Mouse (Mus musculus): ENCODE data around the gene Slc22a1.
A peak's percentile ranks its signal among the peaks of the same experiment; 100 is the strongest.

Gene Slc22a1

DNA sequence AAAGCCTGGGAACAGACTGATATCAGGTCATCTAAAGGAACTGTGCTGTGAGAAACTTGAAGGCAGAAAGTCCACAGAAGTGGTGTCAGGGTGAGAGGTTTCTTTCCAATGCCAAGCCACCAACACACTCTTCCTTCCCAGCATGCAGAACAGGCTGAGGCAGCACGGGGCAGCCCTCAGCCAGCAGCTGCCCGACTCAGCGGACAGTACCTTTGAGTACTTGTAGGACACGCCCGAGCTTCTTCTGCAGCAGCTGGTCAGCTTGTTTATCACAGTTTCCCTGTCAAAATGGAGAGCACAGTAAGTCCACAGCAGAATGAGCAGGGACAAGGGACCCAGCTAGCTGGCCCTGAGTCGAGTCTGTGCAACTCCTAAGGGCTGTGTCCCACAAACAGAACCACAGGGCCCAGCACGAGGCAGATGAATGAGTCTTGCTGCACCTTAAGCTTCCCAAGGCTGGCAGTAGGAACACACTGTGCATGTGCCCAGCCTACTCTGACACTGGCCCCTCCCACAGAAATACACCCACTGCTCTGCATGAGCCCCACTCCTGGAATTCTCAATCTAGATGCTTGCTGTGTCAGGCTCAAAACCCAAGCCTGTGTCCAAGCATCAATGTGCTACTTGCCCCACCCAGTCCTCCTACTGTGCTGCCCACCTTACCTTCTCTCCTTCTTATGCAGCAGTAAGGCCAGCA lies 9.4 kb upstream of the Slc22a1 start:
- no peak for DNase-seq (ENCODE audit: low spot score)

DNA sequence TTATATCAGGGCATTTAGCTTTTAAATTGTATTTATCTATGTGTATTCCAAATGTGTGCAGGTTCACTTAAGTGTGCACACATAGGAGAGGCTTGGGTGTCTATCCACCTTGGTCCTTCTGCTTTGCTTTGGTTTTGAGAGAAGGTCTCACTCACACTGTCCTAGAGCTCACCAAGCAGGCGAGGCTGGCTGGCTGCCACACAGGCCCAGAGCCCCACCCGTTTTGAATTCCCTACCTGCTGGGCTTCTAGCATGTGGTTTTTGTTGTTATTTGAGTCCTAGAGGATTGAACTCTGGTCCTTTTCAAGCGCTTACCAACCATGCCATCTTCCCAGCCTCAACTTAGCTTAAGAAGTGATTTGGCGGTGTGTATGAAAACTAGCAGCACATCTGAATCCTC lies 8.8 kb upstream of the Slc22a1 start:
- no peak for DNase-seq (ENCODE audit: low spot score)

DNA sequence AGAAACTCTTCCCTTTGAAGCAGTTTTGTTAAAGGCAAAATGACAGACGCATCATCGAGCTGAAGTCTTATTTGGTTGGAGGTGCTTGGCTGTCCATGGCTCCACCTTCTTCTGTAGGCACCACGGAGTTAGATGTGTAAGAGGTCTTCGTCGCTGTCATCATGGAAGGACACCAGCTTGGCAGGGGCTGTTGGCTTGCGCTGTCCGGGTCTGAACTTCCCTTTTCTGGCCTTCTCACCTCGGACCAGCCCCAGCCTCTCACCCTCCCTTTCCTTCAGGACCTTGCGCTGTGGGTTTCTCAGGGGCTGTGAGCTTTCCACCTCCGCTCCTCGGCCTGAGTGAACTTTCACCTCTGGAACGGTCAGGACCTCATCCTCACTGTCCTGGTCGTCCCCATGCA lies 8.0 kb upstream of the Slc22a1 start:
- DNase-seq (ENCODE audit: low spot score) = no peak

DNA sequence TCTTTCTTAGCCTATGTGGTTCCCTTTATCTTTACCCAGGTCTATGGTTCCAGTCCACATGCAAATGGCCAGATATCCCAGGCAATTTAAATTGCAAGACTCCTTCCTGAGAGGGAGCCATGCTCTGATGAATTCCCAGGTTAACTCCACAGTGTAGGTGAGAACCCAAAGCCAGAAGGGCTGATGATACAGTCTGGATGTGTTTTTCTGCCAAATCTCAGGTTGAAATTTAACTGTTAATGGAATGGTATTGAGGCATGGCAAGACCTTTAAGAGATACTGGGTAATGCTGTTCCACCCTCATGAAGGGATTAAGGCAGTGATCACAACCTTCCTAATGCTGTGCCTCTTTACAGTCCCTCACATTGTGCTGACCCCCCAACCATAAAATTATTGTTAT lies 2.6 kb upstream of the Slc22a1 start:
- no peak for DNase-seq (ENCODE audit: low spot score)

DNA sequence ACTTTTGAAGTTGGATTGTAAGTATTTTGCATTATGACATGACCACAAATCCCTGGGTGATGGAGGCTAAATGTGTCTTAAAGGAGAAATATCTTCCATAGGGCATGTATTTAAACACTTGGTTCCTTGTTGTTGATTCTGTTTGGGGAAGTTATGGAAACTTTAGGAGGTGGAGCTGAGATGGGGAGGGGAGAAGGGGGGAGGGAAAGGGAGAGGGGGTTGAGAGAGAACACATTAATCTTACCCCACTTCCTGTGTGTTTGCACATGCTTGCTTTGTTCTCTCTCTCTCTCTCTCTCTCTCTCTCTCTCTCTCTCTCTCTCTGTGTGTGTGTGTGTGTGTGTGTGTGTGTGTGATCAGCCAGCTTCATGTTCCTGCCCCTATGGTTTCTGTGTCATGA lies 1.5 kb upstream of the Slc22a1 start:
- peak; percentile 18 for DNase-seq (ENCODE audit: low spot score)

DNA sequence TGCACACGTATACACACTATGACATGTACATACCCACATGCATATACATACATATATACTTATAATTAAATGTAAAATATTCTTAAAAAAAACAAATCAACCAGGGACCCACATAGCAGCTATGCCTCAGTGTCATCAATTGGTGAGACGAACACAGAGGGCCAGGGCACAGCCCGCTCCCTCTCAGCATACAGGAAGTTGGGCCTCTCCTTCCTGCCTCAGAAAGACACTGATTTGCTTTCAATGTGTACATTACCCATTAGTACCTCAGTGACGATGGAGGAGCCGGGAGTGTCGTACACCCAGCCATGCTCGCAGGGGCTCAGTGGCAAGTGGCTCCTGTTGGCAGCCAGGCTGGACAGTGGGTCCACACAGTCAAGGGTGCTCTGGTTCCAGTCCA lies 649 bp downstream of the Slc22a1 start:
- peak; percentile 39 for DNase-seq (ENCODE audit: low spot score)

DNA sequence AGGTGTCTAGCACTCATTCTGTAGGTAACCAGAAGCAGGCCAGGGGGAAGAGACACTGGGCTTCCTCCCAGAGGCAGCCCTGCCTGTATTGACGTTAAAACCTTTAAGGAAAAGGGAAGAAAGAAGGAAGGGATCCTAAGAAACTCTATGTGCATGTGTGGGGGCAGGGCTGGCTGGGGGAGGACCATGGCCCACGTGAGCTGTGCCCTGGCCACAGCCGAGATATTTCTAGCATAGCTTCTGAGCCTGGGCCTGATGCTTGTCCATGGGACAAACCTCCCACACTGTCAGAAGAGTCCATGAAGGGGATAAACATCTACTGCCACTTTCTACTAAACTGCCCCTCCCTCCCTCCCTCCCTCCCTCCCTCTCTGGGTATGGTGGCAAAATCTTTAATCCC lies 1.8 kb downstream of the Slc22a1 start:
- no peak for DNase-seq (ENCODE audit: low spot score)

DNA sequence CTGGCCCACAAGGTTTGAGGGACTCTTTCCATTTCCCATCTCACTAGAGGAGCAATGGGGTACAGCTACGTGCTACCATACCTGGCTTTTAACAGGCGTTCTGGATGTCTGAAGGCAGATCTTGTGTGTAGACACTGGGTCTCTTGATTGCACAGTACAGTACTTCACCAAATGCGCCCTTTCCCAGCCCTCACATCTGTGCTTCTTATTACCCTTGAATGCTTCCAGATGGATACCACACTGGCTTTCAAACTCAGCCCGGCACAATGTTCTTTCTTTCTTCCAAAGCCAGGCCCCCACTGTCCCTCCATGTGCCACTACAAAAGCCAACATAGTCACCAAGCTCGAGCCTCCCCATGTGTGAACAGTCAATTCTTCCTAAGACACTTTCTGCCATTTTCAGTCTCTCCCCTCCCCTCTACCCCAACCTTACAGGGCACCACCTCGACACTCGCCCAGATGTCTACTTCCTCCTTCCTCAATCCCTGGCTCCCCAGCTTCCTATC lies 3.3 kb downstream of the Slc22a1 start:
- no peak for DNase-seq (ENCODE audit: low spot score)

DNA sequence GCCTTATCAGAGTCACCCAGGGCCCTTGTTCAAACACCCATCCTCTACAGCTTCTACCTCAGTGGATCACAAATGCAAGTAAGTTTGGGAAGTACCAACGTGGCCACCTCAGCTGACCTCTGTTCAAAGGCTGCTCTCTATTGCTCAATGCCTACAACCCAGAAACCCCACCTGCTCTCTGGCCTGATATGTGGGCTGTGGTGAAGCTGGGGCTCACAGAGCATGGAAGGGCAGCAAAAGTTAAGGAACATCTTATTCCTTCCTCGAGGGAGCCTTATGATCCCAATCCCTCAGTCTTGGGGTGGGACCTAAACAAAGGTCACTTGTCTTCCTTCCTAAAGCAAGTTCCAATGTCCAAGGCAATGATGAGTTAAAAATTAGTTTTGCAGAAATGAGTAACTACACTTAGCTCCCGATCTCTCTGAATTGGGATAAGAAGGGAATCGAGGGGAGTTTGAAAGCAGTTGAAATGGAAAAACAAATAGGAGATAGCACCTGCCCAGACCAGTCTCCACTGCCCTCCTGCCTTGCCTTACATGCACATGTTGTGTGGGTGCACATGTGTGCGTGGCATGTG lies 4.5 kb downstream of the Slc22a1 start:
- no peak for DNase-seq (ENCODE audit: low spot score)

DNA sequence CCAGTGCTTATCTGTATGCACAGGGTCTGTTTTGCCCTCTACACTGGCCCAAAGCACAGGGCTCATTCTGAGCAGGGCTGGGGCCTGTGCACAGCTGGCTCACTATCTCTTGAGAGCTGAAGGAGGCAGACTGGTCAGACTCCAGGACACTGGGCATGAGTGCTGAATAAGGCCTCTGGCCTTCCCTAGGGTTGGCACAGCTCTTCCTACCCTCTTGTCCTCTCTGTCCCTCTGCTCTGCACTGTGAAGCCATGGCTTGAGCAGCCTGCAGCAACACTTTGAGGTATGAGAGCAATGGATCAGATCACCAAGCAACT lies 6.3 kb downstream of the Slc22a1 start:
- no peak for DNase-seq (ENCODE audit: low spot score)

DNA sequence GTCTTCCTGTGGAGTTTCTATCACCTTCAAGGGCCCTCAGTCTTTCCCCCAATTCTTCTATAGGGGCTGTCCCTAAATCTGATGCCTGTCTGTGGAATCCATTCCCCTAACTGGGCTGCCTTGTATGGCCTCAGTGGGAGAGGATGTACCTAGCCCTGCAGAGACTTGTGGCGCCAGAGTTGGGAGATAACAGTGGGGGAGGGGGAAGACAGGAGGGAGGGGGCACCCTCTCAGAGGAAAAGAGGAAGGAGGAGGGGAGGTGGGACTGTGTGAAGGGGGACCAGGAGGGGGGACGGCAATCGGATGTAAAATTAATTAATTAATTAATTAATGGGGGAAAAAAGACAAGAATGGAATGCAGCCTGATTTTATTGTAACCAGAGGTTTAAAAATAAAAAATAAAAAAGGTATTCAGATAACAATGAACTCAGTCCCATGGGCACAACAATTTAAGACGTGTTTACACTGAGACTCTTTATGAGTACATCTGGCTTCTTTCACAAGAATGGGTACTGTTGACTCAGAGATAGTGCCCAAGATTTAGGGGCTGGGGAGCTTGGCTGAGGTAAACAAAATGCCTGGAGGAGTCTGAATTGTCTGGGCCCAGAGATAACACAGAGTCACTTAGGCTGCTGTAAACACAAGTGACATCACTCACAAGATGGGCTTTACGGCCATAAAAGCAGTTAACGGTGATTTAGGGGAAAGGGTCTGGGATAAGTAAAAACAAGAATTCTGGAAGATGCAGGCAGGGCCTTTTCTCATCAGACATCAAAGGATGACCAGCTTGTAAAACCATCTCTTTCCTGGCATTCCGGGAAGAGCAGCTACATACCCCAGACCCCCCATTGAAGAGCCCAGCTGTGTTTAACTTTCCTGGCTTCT lies 6.9 kb downstream of the Slc22a1 start:
- DNase-seq (ENCODE audit: low spot score) = no peak

DNA sequence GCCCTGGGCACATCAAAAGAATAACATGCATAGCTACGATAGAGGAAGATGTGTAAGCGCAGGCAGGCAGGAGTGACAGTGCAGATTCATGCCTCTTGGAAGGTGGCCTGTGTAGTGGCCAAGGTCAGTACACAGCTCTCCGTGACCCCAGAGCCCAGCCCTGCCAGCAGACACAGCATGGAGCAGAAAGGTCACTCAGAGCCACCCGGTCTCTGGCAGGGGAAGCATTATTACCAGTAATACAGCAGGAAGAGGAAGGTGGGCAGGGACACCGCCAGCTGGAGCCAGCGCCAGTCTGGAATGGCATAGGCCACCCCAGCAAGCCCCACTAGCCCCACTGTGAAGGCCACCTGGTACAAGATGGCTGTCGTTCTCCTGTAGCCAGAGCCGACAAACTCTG lies 11.5 kb downstream of the Slc22a1 start:
- DNase-seq (ENCODE audit: low spot score) = no peak

DNA sequence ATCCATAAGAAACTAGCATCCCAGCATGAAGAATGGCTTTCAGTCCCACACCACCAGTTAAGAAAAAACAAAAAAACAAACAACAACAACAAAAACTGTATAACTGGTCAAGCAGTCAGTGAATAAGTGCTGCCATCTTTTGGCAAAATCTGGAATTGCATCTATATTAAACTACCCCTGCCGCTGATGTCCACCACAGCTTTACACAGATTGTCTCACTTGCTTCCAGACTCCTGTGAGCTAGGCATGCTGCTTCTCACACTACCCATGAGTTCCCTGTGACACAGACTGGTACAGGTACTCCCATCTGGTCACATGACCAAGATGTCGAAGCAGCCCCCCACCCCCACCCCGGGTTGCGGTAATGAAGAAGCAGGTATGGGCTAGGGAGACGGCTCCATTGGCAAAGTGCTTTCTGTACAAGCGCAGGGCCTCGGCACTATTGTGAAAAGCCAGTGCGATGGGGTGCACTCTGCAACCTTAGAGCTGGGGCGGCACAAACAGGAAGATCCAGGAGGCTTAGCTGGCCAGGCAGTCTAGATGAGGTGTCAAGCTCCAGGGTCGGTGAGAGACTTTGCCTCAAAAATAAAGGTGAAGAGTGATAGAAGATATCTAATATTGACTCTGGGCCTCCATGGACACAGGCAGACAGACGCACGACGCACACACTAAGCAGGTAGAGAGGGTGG lies 14.9 kb downstream of the Slc22a1 start:
- no peak for DNase-seq (ENCODE audit: low spot score)

DNA sequence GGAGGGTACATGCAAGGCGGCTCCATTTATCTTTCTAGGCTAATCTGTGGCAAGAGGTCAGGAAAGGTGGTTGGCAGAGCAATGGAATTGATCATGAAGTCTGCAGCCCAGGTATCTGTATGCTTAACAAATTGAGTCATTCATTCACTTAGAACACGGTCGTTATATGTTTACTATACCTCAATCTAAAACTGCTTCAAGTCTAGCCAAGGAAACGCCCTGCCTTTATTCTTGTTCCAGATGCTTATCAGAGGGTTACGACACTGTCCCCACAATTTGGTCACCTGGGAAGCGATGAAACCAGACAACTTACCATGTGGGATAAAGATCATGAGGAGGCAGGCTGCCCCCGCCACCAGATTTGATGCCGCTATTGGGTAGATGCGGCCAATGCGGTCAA lies 16.4 kb downstream of the Slc22a1 start:
- no peak for DNase-seq (ENCODE audit: low spot score)

DNA sequence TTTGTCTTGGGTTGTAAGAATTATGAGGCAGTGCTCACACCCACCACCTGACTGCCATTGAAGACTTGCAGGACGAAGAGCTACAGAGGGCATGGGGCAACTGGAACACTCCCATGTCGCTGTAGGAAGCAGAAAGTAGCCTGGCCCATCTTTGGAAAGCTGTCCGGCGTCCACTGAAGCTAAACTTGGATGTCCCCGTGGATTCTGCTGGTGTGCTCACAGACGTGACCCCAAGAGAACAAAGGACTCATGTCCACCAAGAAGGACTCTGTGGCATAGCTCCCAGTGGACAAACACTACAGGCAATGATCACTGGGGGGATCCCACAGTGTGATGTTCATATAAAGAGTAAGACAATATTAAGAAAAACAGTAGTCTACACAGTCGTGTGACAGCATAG lies 16.8 kb downstream of the Slc22a1 start:
- DNase-seq (ENCODE audit: low spot score) = no peak

DNA sequence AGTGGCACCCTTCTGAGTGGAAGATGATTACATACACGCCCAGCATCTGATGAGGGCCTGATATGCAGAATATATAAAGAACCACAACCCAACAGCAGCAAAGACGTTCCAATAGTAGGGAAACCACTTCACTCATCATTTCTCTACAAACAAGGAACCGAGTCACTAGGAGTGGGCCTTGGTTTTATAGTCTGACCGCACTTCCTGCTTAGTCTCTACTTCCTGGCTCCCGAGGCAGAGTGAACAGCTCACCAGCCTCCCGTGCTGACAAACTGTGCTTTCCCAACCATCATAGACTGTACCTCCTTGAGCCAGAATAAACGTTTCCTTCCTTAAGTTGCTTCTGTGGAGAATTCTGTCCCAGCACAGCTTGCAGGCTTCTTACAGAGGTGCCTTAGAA lies 19.8 kb downstream of the Slc22a1 start:
- peak; percentile 59 for DNase-seq (ENCODE audit: low spot score)

DNA sequence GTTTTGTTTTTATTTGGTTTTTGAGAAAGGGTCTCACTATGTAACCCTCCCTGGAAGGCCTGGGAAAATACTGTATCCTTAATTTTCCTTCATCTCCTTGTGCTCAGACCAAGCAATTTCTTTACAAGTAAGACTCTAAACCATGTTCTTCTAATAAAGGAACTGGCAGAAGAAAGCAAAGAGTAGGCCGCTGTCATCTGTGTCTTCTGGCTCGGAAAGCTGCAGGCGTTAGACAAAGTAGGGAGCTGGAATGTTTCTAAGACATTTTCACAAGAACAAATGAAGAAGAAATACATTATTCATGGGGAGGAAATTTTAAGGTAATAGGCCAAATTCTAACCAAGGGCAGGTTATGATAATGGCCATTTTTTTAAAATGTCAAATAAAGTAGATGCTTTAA lies 21.6 kb downstream of the Slc22a1 start:
- DNase-seq (ENCODE audit: low spot score) = no peak

DNA sequence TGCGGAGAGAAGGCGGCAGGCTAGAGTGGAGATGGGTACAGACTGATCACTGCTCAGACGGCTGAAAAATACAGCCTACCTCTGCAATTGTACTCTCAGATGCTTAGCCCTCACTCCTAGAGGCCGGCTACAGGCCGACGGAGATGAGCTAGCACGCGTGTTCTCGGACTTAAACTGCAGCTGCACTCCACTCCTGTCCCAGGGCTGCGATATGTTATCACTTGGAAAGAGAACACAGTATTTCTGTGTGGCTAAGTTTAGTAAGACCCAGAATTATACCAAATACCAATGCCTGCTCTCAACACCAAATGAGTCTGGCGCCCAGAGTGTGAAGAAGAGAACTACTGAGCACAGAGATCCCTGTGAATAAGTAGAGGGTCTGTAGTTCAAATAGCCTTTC lies 23.0 kb downstream of the Slc22a1 start:
- DNase-seq (ENCODE audit: low spot score) = no peak

DNA sequence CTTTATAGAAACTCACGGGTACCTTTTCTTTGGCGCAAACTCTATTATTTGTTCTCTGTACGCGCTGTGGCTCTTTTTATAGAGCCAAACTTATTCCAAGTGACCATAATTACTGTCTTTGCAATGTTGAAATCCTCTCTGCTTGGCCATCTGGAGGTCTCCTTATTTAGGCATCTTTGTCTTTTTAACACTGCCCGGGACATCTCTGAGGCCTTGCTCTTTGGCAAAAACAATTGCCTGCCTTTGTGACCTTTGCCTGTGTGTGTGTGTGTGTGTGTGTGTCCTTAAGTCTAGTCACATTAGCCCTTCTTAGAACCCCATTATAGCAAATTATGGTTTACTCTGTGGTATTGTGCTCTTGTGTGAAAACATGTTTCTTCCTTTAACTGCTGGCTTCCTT lies 30.2 kb downstream of the Slc22a1 start:
- no peak for DNase-seq (ENCODE audit: low spot score)

DNA sequence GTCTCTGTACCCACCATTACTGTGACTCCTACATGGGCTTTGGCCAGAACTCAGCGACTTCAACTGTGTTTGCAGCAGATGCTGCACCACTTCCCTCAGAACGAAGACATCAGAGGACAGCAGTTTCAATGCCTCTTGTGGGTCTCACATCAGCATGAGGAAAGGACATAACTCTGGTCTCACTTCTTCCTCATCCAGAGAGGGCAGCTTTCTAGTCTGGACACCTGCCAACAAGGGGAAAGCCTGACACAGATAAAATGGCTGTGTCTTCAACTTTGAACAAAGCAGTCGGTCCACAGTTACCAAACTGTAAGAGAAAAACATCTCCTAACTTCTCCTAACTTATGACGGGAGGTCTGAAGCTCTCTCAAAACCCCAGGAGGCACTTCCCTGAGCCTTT lies 34.5 kb downstream of the Slc22a1 start:
- no peak for DNase-seq (ENCODE audit: low spot score)

DNA sequence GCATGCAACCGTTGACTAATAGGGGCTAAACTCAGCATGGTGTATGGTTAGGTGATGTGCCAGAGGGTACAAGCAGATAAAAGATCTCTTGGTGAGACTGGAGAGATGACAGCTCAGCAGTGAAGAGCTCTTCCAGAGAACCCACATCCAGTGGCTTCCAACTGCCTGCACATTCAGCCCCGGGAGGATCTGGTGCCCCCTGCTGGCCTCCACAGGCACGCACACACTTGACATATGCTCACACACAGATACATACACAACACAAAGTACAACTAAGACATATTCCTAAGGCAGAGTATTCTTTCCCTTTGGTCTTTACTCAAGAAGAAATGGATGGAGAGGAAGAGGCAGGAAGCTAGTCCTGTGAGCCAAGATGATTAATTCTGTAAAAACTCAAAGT lies 36.0 kb downstream of the Slc22a1 start:
- no peak for DNase-seq (ENCODE audit: low spot score)

DNA sequence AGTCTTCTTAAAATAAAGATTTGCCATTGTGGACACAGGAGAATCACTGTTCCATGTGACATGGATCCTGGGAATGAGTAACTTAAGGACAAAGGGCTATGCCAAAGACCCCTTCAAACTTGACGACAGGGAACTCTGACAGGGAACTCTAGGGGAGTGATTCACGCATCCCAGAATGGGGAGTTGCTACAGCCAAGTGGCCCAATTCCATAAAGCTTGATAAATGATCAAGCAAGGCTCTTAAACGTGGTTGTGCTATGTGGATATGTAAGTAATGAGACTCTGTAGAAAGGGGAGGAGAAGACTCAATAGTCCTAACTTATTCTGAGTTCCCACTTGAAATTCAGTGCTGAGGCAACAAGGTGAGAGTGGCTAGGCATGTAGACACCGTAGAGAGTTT lies 40.8 kb downstream of the Slc22a1 start:
- DNase-seq (ENCODE audit: low spot score) = no peak

All from T-cell, adult 2 months (primary cell).